Mouse (Mus musculus): Measurements from ENCODE around the gene Pdlim4.

The Pdlim4 gene

DNA sequence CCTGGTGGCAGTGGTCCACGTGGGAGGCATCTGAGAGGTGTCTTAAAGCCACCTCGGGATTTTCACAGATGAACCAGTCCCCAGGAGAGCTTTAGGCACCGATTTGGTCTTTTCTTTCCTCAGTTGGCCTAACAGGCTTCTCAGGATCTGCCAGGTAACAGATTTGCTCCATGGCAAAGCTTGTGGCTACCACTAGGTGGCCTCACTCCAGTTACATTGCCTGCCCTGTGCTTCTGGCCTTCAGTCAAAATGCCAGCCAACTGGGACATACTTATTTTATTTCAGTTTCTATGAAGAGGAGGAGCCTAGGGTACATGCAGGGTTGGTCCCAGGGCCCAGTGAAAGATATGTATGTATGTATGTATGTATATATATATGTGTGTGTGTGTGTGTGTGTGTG, 24.2 kb upstream of the Pdlim4 start:
- DNase-seq (ENCODE audit: extremely low read depth, insufficient read length, low spot score): no peak

DNA sequence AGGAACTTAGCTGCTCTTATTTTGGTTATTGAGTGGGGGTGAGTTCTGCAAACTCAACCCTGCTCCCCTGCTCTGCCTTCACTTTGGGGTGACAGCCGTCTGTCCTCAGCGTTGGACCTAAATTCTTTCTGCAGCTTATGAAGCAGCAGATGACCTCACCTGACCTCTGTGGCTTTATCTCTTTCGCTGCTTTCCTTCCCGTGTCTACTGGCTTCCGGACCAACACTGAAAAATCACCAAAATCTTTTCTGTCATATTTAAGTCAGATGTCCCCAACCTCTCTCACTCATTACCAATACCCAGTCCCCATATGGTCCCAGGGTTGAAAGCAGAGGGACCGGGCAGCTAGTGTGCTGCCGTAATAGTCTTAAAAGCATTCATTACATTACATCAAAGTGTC, 23.4 kb upstream of the Pdlim4 start:
- DNase-seq (ENCODE audit: extremely low read depth, insufficient read length, low spot score): no peak

DNA sequence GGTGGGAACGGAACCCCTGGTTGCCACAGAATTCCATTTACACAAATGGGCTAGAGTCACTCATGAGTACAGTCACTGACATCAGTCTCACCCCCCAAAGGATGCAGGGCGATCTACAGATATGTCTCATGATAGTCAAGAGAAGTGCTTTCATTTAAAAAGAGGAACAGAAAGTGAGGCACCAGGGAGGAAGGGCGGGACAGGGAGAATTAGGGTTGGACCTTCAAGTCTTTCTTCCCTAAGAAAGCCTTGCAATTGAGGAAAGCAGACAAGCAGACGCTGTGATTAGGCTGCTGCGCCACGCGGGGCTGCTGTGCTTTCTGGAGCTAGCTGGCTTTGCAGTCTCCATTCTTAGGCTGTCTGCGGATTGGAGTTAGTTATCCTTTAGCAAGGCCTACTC, 22.9 kb upstream of the Pdlim4 start:
- DNase-seq (ENCODE audit: extremely low read depth, insufficient read length, low spot score): no peak

DNA sequence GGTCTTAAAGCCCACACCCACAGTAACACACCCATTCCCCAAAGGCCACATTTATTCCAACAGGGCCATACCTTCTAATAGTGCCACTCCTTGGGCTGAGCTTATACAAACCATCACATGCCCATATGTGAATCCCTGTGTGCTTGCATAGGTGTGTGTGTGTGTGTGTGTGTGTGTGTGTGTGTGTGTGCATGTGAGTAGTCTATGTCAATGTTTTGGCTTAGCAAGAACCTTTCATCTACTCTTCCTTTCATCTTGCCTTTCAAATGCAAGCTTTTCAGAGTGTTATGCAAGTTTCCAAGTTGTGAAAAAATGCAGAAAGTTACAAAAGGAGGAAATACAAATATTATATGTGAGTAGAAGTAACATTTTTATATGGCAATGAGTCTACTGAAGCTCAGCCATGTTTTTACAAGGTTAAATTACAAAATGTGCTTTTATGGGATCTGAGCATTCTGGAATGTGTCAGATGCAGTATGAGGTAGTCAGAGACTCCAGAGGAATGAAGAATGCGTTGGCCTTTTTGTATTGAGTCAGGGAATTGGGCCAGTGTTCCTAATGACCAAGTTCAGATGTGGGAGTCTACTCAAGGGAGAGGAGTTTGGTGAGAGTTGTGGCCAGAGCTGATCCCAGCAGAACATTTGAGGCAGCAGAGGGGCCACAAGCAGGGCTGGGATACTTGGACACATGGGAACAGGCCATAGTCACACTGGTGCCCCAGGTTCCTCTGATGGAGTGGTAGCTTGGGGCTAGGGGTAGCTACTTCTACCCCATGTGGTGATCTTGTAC, 21.5 kb upstream of the Pdlim4 start:
- no peak for DNase-seq (ENCODE audit: extremely low read depth, insufficient read length, low spot score)

DNA sequence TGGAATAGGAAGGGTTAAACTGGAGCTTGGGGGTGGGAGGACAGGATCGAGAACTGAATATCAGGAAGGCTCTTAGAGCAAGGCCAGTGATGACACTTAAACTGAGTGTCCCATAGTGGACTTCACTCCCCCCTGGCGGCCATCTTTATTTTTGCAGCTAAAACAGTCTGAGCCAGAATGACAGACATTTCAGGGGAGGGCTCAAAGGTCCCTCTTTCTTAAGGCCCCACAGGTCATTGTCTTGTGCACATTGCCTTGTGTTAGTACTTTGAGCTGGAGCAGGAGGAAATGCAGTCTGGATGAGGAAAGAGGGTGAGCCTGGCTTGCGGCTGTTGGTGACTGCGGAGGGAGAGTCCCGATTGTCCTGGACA, 20.1 kb upstream of the Pdlim4 start:
- peak; percentile 28 for DNase-seq (ENCODE audit: extremely low read depth, insufficient read length, low spot score)

DNA sequence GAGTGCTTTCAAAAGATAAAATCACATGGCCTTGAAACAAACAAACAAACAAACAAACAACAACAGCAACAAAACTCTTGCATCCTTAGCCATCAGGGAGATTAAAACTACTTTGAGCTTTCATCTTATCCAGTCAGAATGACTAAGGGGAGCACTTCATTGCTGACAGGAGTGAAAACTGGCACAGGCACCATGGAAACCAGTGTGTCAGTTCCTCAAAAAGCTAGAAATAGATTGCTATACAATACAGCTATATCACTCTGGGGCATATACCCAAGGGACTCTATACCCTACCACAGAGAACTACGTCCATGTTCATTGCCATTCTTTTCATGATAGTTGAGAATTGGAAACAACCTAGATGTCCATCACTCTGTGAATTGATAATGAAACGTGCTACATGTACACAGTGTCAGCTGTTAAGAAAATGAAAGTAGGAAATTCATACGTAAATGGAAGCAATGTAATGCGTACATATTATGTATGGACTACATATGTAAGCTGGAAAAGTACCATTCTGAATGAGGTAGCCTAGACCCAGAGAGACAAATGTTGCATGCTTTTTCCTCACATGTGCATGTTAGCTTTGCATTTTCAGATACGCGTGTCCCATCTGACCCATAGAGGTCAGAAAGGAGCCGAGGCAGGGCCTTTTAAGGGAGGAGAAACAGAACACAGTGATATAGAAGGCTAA, 19.6 kb upstream of the Pdlim4 start:
- DNase-seq (ENCODE audit: extremely low read depth, insufficient read length, low spot score): no peak

DNA sequence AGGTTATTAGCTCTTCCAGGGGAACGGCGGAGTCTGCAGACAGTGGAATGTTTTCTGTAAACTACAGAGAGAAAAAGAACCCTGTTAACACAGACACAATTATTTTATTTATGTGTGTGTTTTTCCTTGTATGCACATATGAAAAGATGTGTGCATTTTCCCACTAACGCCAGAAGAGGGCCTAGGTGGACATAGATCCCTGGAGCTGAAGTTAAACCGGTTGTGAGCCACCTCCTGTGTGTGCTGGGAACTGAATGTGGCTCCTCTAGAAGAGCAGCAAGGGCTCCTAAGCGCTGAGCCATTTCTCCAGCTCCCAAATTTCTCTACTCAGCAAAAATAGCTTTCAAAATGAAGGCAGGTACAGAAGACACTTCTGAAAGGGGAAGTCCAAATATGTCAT, 17.0 kb upstream of the Pdlim4 start:
- DNase-seq (ENCODE audit: extremely low read depth, insufficient read length, low spot score): no peak

DNA sequence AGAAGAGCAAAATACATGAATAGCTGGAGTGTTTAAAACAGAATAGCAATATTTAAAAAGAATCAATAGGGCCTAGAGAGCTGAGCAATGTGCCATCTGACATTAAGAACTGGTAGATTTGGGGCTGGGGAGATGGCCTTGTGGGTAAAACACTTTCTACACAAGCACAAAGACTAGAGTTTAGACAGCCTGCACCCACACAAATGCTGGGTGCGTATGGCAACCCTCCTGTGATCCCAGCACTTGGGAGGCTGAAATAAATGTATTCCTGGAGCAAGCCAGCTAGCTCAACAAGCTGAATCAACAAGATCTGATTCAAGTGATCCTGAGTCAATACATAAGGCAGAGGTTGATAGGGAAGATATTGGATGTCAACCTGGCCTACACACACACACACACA, 16.2 kb upstream of the Pdlim4 start:
- DNase-seq (ENCODE audit: extremely low read depth, insufficient read length, low spot score): no peak

DNA sequence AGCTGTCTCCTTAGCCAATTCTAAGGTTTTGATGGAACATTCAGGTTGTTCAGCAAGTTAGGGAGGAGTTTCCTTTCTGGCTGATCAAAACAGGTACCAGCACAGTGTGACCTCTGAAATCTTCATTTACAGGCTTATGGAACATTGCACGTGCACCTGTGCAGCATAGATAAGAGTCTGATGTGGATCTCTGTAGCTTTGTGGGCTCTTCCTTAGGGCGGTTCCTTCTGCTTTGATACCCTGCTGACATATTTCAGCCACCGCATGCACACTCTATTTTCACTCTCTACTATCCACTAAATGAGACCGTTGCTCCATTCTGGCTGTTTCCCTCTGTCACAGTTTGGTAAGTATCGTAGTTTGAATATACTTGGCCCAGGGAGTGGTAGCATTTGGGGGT, 13.9 kb upstream of the Pdlim4 start:
- no peak for DNase-seq (ENCODE audit: extremely low read depth, insufficient read length, low spot score)

DNA sequence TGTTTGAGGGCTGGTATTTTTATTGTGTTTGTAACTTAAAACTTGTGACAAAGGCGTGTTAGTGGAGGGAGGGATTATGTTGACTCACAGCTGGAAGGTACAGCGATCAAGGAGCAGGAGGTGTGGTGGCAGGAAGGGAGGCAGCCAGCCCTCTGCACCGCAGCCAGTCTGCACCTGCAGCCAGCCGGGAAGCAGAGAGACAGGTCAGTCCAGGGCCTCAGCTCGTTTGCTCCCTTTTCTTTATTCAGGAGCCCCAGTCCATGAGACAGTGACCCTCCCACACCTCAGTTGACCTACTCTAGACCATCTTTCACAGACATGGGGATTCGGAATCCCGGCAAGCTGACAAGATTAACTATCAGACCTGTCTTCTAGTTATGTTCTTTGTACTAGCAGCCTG, 11.6 kb upstream of the Pdlim4 start:
- no peak for DNase-seq (ENCODE audit: extremely low read depth, insufficient read length, low spot score)

DNA sequence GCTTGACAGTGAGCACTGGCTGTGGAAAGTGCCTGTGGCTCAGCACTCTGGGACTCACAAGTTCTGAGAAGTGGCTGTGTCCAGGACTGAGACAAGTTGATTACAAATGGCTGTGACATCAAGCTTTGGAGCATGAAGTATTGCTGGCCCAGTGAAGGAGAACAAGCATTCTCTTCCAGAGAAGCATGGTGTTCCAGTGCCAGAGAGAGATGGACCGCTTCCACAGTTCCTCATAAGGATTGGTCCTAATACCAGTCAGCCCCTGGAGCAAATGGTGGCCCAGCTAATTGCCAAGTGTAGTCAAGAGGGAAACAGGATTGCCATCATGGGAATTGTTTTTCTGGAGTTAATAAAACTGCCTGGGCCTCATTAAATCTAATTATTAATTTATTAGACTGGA, 7.3 kb upstream of the Pdlim4 start:
- no peak for DNase-seq (ENCODE audit: extremely low read depth, insufficient read length, low spot score)

DNA sequence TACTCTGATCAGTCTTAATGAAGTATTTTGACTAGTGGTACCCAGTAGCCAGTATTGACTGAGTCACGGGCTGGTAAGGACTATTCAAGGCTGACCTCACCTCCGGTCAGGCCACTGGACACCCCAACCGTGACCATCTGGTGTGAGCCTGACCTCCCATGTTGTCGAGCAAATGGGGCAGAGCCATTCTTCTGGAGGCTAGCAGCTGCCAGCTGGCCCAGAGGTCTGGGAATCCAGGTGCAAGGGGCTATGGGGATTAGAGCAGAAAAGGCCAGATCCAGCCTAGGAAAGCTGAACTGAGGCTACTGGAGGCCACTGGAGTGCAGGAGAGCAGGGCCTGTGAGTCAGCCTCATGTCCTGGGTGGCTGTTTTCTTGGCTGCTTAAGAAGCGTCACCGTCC, 6.5 kb upstream of the Pdlim4 start:
- no peak for DNase-seq (ENCODE audit: extremely low read depth, insufficient read length, low spot score)

DNA sequence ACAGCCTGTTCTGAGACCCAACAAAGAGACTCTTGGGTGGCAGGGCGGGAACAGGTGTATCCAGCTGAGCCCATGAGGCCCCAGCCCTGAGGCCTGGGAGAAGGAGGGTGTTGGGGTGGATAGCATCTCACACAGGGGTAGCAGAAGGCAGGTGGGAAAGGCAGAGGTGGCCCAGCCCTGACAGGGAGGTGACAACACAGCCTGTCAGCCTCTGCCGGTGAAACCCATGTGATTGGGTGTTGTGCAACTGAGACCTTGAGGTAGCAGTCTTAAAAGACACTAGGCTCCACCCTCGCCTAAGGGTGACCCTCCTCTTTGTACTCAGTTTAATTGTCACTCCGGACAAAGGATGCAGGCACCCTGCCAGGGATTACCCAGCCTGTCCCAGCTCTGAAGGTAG, 4.5 kb upstream of the Pdlim4 start:
- DNase-seq (ENCODE audit: extremely low read depth, insufficient read length, low spot score): no peak

DNA sequence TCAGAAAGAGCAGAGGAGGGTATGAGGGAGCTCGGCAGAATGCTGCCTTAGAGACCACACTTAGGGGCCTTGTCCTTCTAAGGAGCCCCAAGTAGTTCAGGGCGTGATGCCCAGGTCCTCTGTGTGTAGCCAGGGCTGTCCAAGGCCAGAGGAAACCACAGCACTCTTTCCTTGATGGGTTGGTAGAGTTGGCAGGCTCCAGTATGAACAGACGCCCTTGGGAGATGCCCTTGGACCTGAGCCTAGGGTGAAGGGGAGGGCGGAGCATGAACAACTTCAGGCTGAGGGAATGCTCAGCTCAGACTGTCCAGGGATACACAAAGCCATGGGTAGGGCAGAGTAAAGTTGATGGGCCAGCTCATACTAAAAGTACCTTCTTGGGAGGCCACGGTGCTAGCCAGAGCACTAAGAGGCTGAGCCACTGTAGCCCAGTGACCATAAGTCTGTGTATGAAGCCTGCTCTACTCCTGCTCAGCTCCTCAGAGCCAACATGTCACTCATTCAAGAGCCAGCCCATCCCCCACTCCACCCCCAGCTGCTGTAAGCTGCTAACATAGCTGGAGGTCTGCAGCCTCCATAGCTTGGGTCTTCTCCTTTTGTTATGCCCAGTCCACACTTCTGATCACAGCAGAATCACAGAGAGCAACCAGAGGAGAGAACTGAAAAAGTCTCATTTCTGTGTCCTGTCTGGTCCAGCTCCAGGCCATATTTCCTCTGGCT, 3.1 kb upstream of the Pdlim4 start:
- DNase-seq (ENCODE audit: extremely low read depth, insufficient read length, low spot score): peak; percentile 75

DNA sequence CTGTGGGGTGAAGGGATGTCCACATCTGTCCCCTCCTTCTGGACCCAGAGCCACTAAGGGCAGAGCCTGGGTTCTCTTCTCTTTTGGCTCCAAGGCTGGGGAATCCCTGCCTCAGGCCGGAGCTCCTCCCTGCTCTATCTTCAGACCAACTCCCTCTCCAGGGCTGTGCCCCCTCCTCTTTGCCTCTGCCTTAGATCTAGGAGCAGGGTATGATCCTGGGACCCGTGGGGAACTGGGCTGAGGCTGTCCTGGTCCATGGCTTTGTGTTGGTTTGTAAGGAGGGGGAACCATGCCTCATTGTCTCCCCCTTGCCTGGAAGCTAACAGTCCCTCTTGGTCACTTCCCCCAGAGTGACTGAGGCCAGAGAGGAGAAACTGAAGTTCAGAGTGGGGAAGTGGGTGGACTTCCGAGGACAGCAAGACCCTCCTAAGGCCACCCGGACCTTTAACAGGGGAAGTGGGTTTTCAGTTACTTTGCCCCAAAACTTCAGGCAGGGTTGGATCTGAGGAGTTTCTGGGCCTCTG, 756 bp downstream of the Pdlim4 start:
- no peak for DNase-seq (ENCODE audit: extremely low read depth, insufficient read length, low spot score)

DNA sequence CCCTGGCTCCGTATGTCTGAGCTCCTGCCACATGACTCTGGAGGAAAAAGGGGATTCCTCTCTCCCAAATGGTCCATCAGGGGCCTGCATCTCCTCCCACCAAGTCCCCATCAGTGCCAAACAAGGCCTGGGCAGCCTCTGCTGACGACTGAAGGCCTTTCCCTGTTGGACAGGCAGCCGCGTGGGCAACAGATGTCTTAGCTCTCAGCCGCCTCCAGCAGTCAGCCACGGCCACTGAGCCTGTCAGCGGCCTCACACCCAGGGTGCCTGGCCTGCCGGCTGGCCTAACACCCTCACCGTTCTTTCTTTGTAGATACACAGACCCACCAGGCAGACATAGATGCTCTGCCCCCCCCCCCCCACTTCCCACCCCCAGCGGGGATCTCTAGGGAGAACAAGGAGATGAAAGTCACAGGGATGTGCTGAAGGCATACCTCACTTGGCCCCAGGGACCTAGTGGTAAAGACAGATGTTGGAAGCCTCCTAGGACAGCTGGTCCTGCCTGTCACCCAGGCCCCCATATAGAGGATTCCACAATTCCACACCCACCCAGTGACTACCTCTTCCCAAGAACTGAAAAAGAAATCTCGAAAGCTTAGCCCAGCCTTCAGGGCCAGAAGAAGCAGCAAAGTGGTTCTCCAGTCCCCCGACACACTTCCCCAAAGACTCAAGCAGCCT, 1.4 kb downstream of the Pdlim4 start:
- DNase-seq (ENCODE audit: extremely low read depth, insufficient read length, low spot score): no peak

DNA sequence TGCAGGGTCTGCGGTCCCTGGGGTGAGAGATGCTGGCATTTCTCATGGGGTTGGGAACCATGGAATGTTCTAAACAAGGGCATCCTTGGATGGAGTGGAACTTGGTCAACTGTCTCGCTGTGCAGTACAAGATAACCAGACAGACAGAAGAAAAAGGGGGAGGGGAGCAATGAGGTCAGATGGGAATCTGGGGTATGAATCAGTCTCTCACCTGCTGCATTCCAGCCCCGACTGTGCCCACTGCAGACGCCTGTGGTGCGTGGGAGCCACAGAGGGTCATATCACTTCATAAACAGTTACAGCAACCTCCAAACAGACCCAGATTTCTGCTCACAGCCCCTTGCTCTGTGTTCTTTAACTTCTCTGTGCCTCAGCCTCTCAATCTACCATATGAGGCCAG, 2.4 kb downstream of the Pdlim4 start:
- no peak for DNase-seq (ENCODE audit: extremely low read depth, insufficient read length, low spot score)

DNA sequence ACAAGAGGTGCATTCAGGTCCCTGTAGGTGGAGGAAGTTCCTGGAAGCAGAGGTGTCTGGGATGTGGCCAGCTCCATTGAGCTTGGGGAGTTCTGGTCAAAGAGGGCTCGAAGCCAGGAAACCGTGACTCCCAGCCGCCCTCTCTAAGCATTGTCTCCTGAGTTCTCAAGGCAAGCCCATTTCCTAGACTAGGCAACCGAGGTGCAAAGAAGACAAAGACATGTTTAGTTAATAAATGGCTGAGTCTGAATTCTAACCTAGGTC, 3.0 kb downstream of the Pdlim4 start:
- peak; percentile 28 for DNase-seq (ENCODE audit: extremely low read depth, insufficient read length, low spot score)

DNA sequence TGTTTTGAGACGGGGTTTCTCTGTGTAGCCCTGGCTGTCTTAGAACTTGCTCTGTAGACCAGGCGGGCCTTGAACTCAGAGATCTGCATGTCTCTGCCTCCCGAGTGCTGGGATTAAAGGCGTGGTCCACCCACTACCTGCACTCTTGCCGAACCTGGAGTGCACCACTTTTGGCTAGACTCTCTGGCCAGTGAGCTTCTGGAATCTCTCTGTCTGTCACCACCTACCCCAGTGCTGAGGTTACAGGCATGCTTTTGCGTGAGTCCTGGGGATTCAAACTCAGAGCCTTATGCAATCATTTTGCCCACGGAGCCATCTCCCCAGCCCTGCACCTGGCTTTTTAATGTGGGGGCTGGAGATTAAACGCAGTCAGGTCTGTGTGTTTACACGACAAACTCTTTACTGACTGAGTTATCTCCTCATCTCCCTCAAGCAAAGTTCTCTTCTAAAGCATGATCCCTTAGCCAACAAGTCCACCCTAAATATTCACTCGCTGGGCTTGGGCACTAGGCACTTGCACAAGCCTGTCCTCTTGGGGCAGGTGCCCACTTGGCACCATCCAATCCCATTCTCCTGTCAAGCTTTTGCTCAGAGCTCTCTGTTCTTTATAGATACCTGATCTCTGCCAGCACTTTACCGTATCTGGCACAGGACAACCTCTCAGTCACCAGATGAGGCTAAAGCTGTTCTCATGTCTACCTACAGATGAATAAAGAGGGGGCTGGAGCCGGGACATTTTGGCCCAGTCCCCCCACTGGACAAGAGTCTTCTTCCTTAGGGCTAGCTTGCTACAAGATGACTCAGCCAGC, 3.5 kb downstream of the Pdlim4 start:
- no peak for DNase-seq (ENCODE audit: extremely low read depth, insufficient read length, low spot score)

DNA sequence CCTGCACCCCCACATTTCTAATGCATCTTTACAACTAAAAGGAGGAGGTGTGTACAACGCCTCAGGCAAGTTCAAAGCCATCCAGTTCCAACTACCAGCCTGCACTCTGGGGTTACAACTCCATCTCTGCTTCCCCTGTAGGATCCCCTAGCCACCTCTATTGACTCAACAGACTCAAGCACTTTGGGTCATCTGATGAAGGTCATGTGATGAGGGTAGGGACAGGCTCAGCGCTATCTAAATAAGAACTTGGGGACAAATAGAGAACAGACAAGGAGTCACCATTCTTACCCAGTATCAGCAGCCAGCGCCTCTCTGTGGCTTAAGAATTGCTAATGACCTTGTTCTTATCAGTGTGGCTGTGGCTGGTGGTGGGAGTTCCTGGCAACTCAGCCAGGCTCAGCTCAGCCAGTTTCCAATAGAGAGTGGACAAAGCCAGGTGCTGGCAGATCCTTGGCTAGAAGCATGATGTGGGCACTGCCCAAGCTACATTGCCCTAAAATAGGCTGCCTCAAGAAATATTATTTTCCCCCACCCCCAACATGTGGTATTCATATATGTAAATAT, 4.3 kb downstream of the Pdlim4 start:
- DNase-seq (ENCODE audit: extremely low read depth, insufficient read length, low spot score): no peak

Measured in 3134 (cell line).